Mouse (Mus musculus): Measurements from ENCODE around the gene Tbc1d10c. TPM values are rescaled to one million over a fixed set of nuclear protein-coding genes. Genes with fewer than 3 reads are reported as not detected.
A peak's percentile ranks its signal among the peaks of the same experiment; 100 is the strongest.

Gene Tbc1d10c
- 2.6 and 3.3 TPM in 2 replicates for polyA plus RNA-seq (2012; rRNA removed)

DNA sequence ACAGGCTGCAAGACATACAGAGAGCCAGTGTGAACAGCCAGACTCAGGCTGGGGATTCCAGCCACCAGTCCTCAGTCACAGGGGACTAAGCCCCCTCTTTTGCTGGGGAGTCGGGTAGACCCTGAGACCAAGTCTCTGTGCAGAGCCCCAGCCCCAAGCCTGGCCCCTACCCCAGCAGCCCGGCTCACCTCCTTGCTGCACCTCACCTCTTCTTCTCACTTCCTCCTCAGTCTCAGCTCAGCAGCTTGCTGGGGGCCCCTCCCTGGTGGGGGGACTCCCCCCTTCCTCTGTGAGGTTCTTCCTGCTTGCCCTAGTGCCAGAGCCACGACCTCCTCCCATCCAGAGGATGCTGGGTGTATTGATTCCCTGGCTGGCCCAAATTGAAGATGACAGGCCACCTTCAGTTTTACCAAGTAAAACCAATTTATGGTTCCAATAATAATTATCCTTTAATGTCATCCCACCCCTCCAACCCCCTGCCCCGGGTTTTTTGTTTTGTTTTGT, at the start of gene Tbc1d10c:
Tbc1d10c (minus strand) TSS at position 454 of the 504 bp plus-strand sequence.
- no peak for DNase-seq (ENCODE audit: extremely low spot score in 1 of 2, low spot score in 1 of 2)

DNA sequence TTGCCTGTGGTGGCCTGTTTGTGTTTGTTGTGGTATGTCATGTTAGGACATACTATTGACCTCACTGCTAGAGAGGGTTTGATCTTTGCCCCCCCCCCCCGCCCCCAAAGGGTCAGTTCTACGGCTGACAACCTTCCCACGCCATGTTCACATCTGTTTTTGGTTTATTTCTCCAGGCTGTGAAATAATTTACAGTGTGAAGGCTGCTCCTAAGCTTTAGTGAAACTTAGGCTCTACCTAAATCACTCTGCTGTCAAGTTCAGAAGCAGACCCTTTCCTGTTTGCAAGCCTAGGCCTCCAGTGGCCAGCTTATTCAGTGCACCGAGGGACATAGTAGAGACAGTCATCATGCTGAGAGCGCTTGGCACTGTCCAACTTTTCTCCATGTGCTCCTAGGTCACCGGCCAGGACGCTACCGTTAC, 49.2 kb upstream of the Tbc1d10c start:
- no peak for DNase-seq (ENCODE audit: extremely low spot score in 1 of 2, low spot score in 1 of 2)

GRCm38 (mm10) chr19:4234548-4234947, 43.5 kb upstream of the Tbc1d10c start:
- no peak for DNase-seq (ENCODE audit: extremely low spot score in 1 of 2, low spot score in 1 of 2)

- no peak for DNase-seq (ENCODE audit: extremely low spot score in 1 of 2, low spot score in 1 of 2)
Observed at GRCm38 (mm10) chr19:4232651-4233050, 41.6 kb upstream of the Tbc1d10c start.

- DNase-seq (ENCODE audit: extremely low spot score in 1 of 2, low spot score in 1 of 2), result peak in 1 of 2 experiments; percentile 59
Observed at GRCm38 (mm10) chr19:4232186-4232572, 41.1 kb upstream of the Tbc1d10c start.

DNA sequence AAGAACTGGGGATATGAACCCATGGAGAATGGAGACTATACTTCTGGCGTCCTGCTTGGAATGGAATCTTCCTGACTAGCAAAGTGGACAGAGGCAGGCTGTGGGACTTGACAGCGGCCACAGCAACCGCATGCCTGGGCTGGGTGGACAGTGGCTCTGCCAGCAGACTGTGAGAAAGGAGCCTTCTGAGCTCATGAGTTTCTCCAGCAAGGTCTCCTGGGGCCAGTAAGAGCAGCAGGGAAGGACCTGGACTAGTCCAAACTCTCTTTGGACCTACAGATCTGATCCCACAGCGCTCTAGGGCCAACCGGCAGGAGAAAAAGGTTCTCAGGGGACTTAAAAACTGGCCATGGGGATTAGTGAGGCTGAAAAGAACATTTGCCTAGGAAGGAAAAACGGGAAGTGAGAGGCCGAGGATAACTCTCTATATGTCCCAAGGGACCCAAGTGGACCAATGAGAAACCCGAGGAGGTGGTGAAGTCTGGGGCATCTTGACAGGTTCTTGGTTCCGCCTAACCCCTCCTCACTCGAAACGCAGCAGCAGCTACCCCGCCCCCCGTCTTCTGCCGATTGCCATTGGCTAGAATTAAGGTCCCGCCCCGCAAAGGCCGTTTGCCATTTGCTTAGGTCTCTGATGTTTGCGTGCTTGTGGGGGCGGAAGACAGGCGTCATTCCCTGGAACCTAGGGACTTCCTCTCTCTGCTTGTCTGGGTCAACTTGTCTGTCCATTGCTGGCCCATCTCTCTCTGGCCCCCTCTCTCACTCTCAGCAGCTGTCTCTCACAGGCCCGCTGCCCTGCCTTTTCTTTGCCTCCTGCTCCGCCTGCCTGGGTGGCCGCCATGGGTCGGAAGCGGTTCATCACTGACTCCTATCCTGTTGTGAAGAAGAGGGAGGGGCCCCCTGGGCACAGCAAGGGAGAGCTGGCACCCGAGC, 40.4 kb upstream of the Tbc1d10c start, which contains the start of gene Pold4:
Pold4 (plus strand) TSS at position 647 of the 933 bp plus-strand sequence.
- DNase-seq (ENCODE audit: extremely low spot score in 1 of 2, low spot score in 1 of 2), result peak; percentile 96 to 99

GRCm38 (mm10) chr19:4230415-4230814, 39.3 kb upstream of the Tbc1d10c start:
- DNase-seq (ENCODE audit: extremely low spot score in 1 of 2, low spot score in 1 of 2), result peak in 1 of 2 experiments; percentile 22

DNA sequence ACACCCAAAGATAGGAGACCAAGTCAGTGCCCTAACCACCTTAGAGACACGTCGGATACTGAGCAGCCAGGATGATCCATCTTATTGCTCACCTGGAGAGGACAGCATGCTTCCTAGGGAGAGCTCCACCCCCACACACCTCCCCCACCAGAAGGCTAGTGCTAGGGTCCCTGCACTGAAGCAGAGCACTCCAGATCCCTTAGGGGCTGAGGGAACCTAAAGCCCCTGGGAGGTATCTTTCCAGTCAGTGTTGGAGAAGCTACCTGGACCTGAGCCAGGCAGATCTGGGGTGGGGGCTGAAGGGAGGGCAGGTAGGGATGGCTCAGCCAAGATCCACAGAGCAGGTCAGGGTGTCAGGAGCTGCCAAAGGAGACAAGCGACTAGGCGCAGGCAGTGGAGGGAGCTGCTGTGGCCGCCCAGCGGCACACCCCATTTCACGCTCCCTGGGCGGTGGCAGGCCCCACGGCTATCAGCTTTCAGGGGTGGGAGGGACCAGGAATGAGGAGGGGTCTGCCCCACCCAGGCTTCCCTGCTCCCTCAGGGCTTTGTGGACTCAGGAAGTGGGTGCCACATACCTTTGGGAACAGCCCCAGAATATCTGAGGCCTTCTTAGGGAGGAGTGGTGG, 38.5 kb upstream of the Tbc1d10c start:
- no peak for DNase-seq (ENCODE audit: extremely low spot score in 1 of 2, low spot score in 1 of 2)

- no peak for DNase-seq (ENCODE audit: extremely low spot score in 1 of 2, low spot score in 1 of 2)
Observed at GRCm38 (mm10) chr19:4228891-4229290, 37.8 kb upstream of the Tbc1d10c start.

DNA sequence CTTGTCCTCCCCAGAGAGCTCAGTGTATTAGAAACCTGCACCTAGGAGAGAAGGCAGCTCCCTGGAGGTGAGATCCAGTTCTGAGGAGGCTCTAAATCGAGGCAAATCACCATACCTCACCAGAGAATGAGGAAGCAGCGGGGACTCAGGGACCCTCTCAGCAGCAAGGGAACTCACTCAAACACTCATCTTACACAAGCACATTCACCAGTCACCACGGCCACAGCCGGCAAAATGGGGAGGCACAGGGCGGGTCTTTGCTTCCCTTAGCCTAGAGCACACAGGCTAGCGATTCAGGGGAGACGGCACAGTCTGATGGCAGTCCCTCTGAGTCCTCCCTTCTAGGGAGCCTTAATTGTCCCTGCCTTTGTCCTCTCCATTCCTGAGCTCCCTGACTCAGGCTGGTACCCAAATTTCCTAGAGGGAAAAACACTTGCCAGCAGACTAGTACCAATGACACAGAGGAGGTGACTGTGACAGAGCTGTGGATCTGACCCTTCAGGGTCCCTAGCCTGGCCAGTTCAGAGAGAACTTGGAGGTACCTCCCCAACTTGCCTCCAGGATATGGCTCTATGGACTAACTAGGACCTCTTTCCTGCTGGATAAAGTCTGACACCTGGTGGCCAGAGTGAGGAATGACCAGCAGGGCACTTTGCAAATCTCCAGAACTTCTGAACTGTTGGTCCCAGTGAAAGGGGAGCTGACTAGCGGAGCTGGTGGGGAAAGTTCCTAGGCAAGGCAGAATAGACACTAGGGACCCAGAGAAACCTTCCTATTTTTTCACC, 37.0 kb upstream of the Tbc1d10c start:
- DNase-seq (ENCODE audit: extremely low spot score in 1 of 2, low spot score in 1 of 2), result peak in 1 of 2 experiments; percentile 89

GRCm38 (mm10) chr19:4227446-4227845, 36.4 kb upstream of the Tbc1d10c start:
- no peak for DNase-seq (ENCODE audit: extremely low spot score in 1 of 2, low spot score in 1 of 2)

- no peak for DNase-seq (ENCODE audit: extremely low spot score in 1 of 2, low spot score in 1 of 2)
Observed at GRCm38 (mm10) chr19:4226779-4227178, 35.7 kb upstream of the Tbc1d10c start.

DNA sequence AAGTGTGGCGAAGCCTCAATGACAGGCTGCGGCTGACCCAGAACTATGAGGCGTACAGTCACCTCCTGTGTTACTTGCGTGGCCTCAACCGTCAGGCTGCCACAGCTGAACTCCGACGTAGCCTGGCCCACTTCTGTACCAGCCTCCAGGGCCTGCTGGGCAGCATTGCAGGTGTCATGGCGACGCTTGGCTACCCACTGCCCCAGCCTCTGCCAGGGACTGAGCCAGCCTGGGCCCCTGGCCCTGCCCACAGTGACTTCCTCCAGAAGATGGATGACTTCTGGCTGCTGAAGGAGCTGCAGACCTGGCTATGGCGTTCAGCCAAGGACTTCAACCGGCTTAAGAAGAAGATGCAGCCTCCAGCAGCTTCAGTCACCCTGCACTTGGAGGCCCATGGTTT, 31.1 kb upstream of the Tbc1d10c start:
- DNase-seq (ENCODE audit: extremely low spot score in 1 of 2, low spot score in 1 of 2), result no peak

DNA sequence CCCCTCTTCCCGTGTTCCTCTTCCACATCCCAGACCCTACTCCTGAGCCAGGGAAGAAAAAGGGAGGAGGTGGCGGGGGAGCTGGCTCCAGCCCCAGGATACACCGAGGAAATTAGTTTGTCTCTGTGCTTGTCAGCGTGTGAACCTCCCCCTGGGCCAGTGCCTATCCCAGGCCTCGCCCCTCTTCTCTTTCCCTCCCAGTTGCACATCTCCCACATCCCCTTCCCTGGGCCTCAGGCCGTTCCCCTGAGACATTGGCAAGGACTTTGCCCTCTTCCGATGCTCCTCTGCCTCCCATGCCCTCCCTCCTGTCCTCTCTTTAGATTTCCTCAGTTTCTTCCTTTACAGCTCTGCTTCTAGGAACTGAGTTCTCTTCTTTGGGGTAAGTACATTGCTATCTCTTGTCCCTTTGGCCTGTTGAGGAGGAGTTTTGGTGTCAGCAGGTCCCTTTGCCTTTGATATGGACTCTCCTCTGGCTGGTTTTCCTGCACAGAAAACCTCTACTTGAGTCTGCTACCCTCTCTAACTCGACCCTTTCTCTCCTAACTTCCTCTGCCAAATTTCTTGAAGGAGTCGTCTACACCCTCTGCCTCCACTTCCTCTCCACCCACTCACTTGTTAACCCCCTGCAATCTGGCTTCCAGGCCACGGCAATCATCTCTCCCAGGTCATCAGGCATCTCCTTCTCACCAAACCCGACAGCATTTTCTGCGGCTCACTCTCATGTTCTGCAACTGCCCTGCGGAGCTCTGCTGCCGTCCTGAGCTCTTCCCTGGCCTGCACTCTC, 30.1 kb upstream of the Tbc1d10c start:
- DNase-seq (ENCODE audit: extremely low spot score in 1 of 2, low spot score in 1 of 2), result no peak

DNA sequence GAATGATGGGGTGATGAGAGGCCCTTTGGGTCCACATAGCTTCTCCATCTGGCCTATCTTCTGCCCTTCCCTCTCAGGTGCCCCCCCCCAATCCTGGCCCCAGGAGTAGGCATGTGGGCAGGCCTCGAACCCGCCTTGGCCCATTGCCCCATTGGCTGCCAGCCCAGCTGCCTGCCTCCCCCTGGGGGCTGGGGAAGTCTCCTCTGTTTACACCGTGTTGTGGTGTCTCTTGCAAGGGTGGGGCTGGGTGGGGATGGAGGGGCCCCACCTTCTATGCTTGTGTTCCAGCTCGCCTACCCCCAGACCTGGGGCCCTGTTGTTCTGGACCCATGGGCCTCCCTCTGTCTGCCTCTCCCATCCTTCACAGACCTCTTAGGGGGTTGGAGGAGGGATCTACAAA, 29.3 kb upstream of the Tbc1d10c start:
- no peak for DNase-seq (ENCODE audit: extremely low spot score in 1 of 2, low spot score in 1 of 2)

GRCm38 (mm10) chr19:4219943-4220342, 28.9 kb upstream of the Tbc1d10c start:
- DNase-seq (ENCODE audit: extremely low spot score in 1 of 2, low spot score in 1 of 2), result no peak

DNA sequence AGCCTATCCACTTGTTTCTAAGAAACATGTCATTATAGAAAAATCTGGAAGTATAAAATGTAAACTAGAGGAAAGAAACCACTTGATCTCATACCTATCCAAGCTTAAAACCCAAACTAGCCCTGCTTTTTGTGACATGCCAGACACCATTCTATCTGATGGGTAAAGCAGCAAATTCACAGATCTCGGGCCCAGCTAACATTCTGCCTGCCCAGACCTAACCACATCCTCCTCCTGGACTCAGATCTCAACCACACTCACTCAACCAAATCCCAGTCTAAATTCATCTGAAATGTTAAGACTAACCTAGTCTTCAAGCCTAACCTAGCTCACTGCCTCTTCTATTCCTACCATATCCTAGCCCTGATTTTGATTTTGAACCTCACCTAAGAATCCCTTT, 27.7 kb upstream of the Tbc1d10c start:
- no peak for DNase-seq (ENCODE audit: extremely low spot score in 1 of 2, low spot score in 1 of 2)

GRCm38 (mm10) chr19:4218293-4218692, 27.2 kb upstream of the Tbc1d10c start:
- DNase-seq (ENCODE audit: extremely low spot score in 1 of 2, low spot score in 1 of 2), result no peak

DNA sequence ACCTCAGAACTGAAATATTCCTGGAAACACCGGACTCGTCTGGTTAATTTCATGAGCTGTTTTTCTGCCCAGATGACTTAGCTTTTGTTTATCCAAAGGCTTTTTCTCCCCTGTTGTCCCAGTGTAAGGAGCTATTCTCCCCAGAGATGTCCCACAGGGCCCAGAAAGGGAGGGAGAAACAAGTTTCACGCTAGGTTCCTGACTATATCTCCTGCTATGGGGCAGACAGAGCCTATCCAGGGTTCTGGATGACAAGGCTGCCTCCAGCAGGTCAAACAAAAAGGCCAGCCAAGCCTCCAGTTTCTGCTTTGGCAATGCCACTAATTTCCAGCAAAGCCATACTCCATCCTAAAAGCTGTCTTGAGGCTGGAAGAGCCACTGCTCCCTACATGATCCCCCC, 26.8 kb upstream of the Tbc1d10c start:
- no peak for DNase-seq (ENCODE audit: extremely low spot score in 1 of 2, low spot score in 1 of 2)

DNA sequence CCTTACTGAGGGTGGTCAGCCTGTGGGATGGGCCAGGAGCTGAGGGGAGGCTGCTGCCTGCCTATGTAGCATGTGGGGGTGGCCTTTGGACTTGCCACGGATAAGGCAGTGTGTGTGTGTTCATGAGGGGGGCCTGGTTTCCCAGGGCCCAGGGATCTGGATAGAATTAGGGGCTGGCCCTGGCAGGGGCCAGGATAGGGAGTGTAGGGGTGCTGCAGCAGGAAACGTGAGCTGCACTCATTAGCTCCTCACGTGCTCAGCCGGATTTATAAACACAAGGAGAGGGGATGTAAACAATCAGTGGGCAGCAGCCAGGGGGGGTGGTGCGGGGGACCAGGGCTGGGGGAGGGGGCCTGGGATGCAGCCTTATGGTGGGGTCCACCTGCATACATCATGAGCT, 26.1 kb upstream of the Tbc1d10c start:
- no peak for DNase-seq (ENCODE audit: extremely low spot score in 1 of 2, low spot score in 1 of 2)
